Mouse (Mus musculus) forebrain, embryonic 14.5 days (tissue): ENCODE measurements around the gene Rubcn. TPM values are rescaled to one million over a fixed set of nuclear protein-coding genes. Genes with fewer than 3 reads are reported as not detected.

Experiments
- ATAC-seq: fragments of 200-750 bp; cut with Nextera tagmentation; 2 replicates; pipeline ENCODE4 v1.8.0; 2017; ENCODE audit warnings: mild to moderate bottlenecking, moderate library complexity
- DNase-seq: peaks from one replicate; pipeline ENCODE4 v3.0.0-alpha.2; 2015; ENCODE audit warnings: low spot score
- H3K27ac ChIP-seq: fragments of 300-500 bp; sonication (generic); 2 replicates; pipeline ENCODE4 v1.5.1; 2014; ENCODE audit warnings: low read depth, mild to moderate bottlenecking, control low read depth, low read length, moderate library complexity
- H3K27me3 ChIP-seq: fragments of 300-500 bp; sonication (generic); replicated peaks from 2 replicates; pipeline ENCODE4 v1.6.1; 2014; ENCODE audit warnings: low read length, control low read depth, mixed read lengths; ENCODE audit not compliant: control insufficient read depth, insufficient read depth
- H3K36me3 ChIP-seq: fragments of 300-500 bp; sonication (generic); 2 replicates; pipeline ENCODE4 v1.6.1; 2014; ENCODE audit warnings: low read length, control low read depth; ENCODE audit not compliant: control insufficient read depth, insufficient read depth
- H3K4me1 ChIP-seq: fragments of 300-500 bp; sonication (generic); 2 replicates; pipeline ENCODE4 v1.6.1; 2014; ENCODE audit warnings: antibody characterized with exemption, low read length, control low read depth; ENCODE audit not compliant: control insufficient read depth, insufficient read depth
- H3K4me2 ChIP-seq: fragments of 300-500 bp; sonication (generic); 2 replicates; pipeline ENCODE4 v1.6.1; 2014; ENCODE audit warnings: mild to moderate bottlenecking, control low read depth, low read length
- H3K4me3 ChIP-seq: fragments of 300-500 bp; sonication (generic); 2 replicates; pipeline ENCODE4 v1.5.1; 2014; ENCODE audit warnings: low read depth, low read length, control low read depth
- H3K9ac ChIP-seq: fragments of 300-500 bp; sonication (generic); 2 replicates; pipeline ENCODE4 v1.6.1; 2014; ENCODE audit warnings: mild to moderate bottlenecking, low read length, control low read depth, moderate library complexity
- H3K9me3 ChIP-seq: fragments of 300-500 bp; sonication (generic); replicated peaks from 2 replicates; pipeline ENCODE4 v1.6.1; 2016; ENCODE audit warnings: low read length, control low read depth, mixed read lengths; ENCODE audit not compliant: control insufficient read depth
- WGBS: fragments of 180-500 bp; shearing (Covaris S2); extraction: QIAGEN DNeasy Blood & Tissue Kit; methylation state at CpG from one replicate; pipeline ENCODE4 v1.1.7; 2014; 5-methylcytosine and 5-hydroxymethylcytosine counted together
- polyA plus RNA-seq: library from polyadenylated mRNA; unstranded; fragments of >200 nt; fragmentation: Nextera tagmentation; extraction: Ambion mirVana; gene quantifications from 2 replicates; pipeline ENCODE4 v1.2.1, GENCODE M21; 2014

Gene Rubcn
- polyA plus RNA-seq, 1 experiment from 2014 or later = 20.0 TPM

GRCm38 (mm10) chr16:32858771-32859636, 18.6 kb downstream of the Rubcn start:
- DNase-seq (no peak), ATAC-seq (no peak)
- Histone ChIP-seq H3K4me1 (peaks cover 4% of the 10 kb centered on the region; the same call in 1 of the 2 replicates), H3K27ac (no peak overlapping the region), H3K4me3 (no peak overlapping the region), H3K27me3 (no peaks in the 10 kb centered on the region), H3K4me2 (no peak overlapping the region), H3K9me3 (no peaks in the 10 kb centered on the region), H3K9ac (no peak overlapping the region), H3K36me3 (0 out of 2 replicates have a peak, but pooled peaks cover 7% of the 10 kb centered on the region)
- 84% methylated on average over 12 of the region's 12 CpGs for WGBS

GRCm38 (mm10) chr16:32858356-32858755, 19.2 kb downstream of the Rubcn start:
- no peak overlapping the region for H3K4me2 ChIP-seq
- no peak overlapping the region for H3K27ac ChIP-seq
- no peak overlapping the region for H3K4me3 ChIP-seq
- no peak for DNase-seq
- no peaks in the 10 kb centered on the region for H3K27me3 ChIP-seq
- peaks cover 4% of the 10 kb centered on the region; the same call in 1 of the 2 replicates for H3K4me1 ChIP-seq
- WGBS = 72% methylated on average over 4 of the region's 4 CpGs
- no peak overlapping the region for H3K9ac ChIP-seq
- ATAC-seq = no peak
- no peaks in the 10 kb centered on the region for H3K9me3 ChIP-seq
- H3K36me3 ChIP-seq = 0 out of 2 replicates have a peak, but pooled peaks cover 7% of the 10 kb centered on the region

- Histone ChIP-seq H3K27ac (no peak overlapping the region), H3K4me3 (no peak overlapping the region), H3K9ac (no peak overlapping the region), H3K36me3 (0 out of 2 replicates have a peak, but pooled peaks cover 7% of the 10 kb centered on the region), H3K27me3 (no peaks in the 10 kb centered on the region), H3K9me3 (no peaks in the 10 kb centered on the region), H3K4me2 (no peak overlapping the region), H3K4me1 (peaks cover 4% of the 10 kb centered on the region; the same call in 1 of the 2 replicates)
- ATAC-seq (no peak), DNase-seq (no peak)
- 97% methylated on average over 3 of the region's 3 CpGs for WGBS
Measured at GRCm38 (mm10) chr16:32856751-32857150, 20.8 kb downstream of the Rubcn start.

- ATAC-seq (peak; percentile 32; the same call in 1 of the 2 replicates), DNase-seq (peak; percentile 82)
- H3K9me3 ChIP-seq = no peaks in the 10 kb centered on the region; the same call in 1 of the 2 replicates
- H3K4me3 ChIP-seq = no peak overlapping the region
- no peaks in the 10 kb centered on the region for H3K27me3 ChIP-seq
- H3K4me2 ChIP-seq = no peak overlapping the region
- H3K36me3 ChIP-seq = peaks cover 13% of the 10 kb centered on the region
- peak overlapping the region; percentile 15; the same call in 1 of the 2 replicates for H3K27ac ChIP-seq
- peaks cover 4% of the 10 kb centered on the region; the same call in 1 of the 2 replicates for H3K4me1 ChIP-seq
- WGBS = 55% methylated on average over 2 of the region's 2 CpGs
- no peak overlapping the region for H3K9ac ChIP-seq
Measured at GRCm38 (mm10) chr16:32854050-32854571, 23.5 kb downstream of the Rubcn start.

- no peak for ATAC-seq
- peak; percentile 10 for DNase-seq
- Histone ChIP-seq H3K4me3 (no peak overlapping the region), H3K9me3 (no peaks in the 10 kb centered on the region; the same call in 1 of the 2 replicates), H3K27ac (peak overlapping the region; percentile 15; the same call in 1 of the 2 replicates), H3K9ac (no peak overlapping the region), H3K36me3 (peaks cover 17% of the 10 kb centered on the region), H3K27me3 (no peaks in the 10 kb centered on the region), H3K4me2 (no peak overlapping the region), H3K4me1 (peaks cover 4% of the 10 kb centered on the region; the same call in 1 of the 2 replicates)
- 65% methylated on average over 13 of the region's 13 CpGs for WGBS
Measured at GRCm38 (mm10) chr16:32853492-32854049, 24.0 kb downstream of the Rubcn start.

- DNase-seq (no peak), ATAC-seq (no peak)
- WGBS = 93% methylated on average over 11 of the region's 11 CpGs
- H3K36me3 ChIP-seq = peaks cover 52% of the 10 kb centered on the region
- H3K27ac ChIP-seq = no peak overlapping the region
- H3K4me3 ChIP-seq = no peak overlapping the region
- H3K27me3 ChIP-seq = no peaks in the 10 kb centered on the region
- H3K9ac ChIP-seq = no peak overlapping the region
- H3K4me2 ChIP-seq = no peak overlapping the region
- peaks cover 2% of the 10 kb centered on the region; the same call in 1 of the 2 replicates for H3K4me1 ChIP-seq
- H3K9me3 ChIP-seq = no peaks in the 10 kb centered on the region; the same call in 1 of the 2 replicates
Measured at GRCm38 (mm10) chr16:32849042-32849830, 28.3 kb downstream of the Rubcn start.

- no peak overlapping the region for H3K4me2 ChIP-seq
- H3K9me3 ChIP-seq = no peaks in the 10 kb centered on the region; the same call in 1 of the 2 replicates
- no peaks in the 10 kb centered on the region for H3K4me1 ChIP-seq
- WGBS = 93% methylated on average over 11 of the region's 11 CpGs
- H3K4me3 ChIP-seq = no peak overlapping the region
- peaks cover 64% of the 10 kb centered on the region for H3K36me3 ChIP-seq
- no peak overlapping the region for H3K27ac ChIP-seq
- no peaks in the 10 kb centered on the region for H3K27me3 ChIP-seq
- no peak for ATAC-seq
- DNase-seq = no peak
- no peak overlapping the region for H3K9ac ChIP-seq
Measured at GRCm38 (mm10) chr16:32847103-32847502, 30.5 kb downstream of the Rubcn start.

GRCm38 (mm10) chr16:32831501-32831900, 46.1 kb downstream of the Rubcn start:
- no peak overlapping the region for H3K4me2 ChIP-seq
- H3K27me3 ChIP-seq = no peaks in the 10 kb centered on the region
- no peak overlapping the region for H3K27ac ChIP-seq
- ATAC-seq (no peak), DNase-seq (no peak)
- no peaks in the 10 kb centered on the region for H3K4me1 ChIP-seq
- H3K9ac ChIP-seq = no peak overlapping the region
- H3K4me3 ChIP-seq = no peak overlapping the region
- H3K36me3 ChIP-seq = peaks cover 54% of the 10 kb centered on the region
- H3K9me3 ChIP-seq = no peaks in the 10 kb centered on the region
- 80% methylated on average over 4 of the region's 4 CpGs for WGBS
